Mouse (Mus musculus) brown adipose tissue, adult 24 weeks (tissue): ENCODE measurements around the gene Pde4c. TPM values are rescaled to one million over a fixed set of nuclear protein-coding genes. Genes with fewer than 3 reads are reported as not detected.
A peak's percentile ranks its signal among the peaks of the same experiment; 100 is the strongest.

Experiments
- H3K27ac ChIP-seq: fragments of 200-500 bp; replicated peaks from 2 replicates; pipeline ENCODE4 v1.5.1; 2012; ENCODE audit warnings: low read depth, mild to moderate bottlenecking, low read length
- H3K4me1 ChIP-seq: fragments of 200-500 bp; 2 replicates; pipeline ENCODE4 v1.6.1; 2012; ENCODE audit warnings: low read length, mixed read lengths; ENCODE audit not compliant: control insufficient read depth, insufficient read depth, insufficient read length
- H3K4me3 ChIP-seq: fragments of 200-500 bp; 2 replicates; pipeline ENCODE4 v1.5.1; 2012; ENCODE audit warnings: low read depth, mild to moderate bottlenecking, low read length, moderate library complexity; ENCODE audit not compliant: insufficient read depth
- polyA plus RNA-seq: library from polyadenylated mRNA; stranded (reverse); fragments of >200 nt; gene quantifications from 2 replicates; pipeline ENCODE4 v1.2.4, GENCODE M21; 2012; ENCODE audit not compliant: missing spikeins, insufficient read depth, insufficient read length

Pde4c gene
- polyA plus RNA-seq, 1 experiment, result 0.36 TPM

- no peak overlapping the region for H3K4me3 ChIP-seq
- H3K4me1 ChIP-seq, result peaks cover 9% of the 10 kb centered on the region; the same call in 1 of the 2 replicates
- H3K27ac ChIP-seq, result no peak overlapping the region
These were observed 21.3 kb upstream of the Pde4c start for GRCm38 (mm10) chr8:70701982-70702841.

GRCm38 (mm10) chr8:70702842-70703182 is 20.7 kb upstream of the Pde4c start:
- peaks cover 3% of the 10 kb centered on the region; the same call in 1 of the 2 replicates for H3K4me1 ChIP-seq
- no peak overlapping the region for H3K4me3 ChIP-seq
- H3K27ac ChIP-seq, result no peak overlapping the region

- no peak within 1 kb of the TSS for H3K27ac ChIP-seq
- H3K4me3 ChIP-seq, result no peak within 1 kb of the TSS
- no peaks in the 10 kb centered on the region for H3K4me1 ChIP-seq
These were observed 20.2 kb upstream of the Pde4c start, which contains the start of gene Iqcn for GRCm38 (mm10) chr8:70703287-70703686. TSS of gene Iqcn (plus strand) at chr8:70703457.

DNA sequence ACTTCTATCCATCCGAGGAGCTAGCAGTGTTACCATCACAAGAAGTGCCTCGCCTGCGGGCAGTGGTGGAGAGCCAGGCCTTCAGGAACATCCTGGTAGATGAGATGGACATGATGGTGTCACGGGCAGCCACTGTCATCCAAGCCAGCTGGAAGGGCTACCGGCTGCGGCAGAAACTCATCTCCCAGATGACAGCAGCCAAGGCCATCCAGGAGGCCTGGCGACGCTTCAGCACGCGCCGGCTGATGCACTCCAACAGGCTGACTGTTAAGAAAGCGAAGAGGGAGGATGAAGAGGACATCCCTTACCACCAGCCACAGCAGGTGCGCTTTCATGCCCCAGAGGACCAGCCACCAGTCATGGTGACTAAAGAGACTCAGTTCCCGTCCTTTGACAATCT is 15.2 kb upstream of the Pde4c start:
- no peaks in the 10 kb centered on the region for H3K4me1 ChIP-seq
- no peak overlapping the region for H3K27ac ChIP-seq
- no peak overlapping the region for H3K4me3 ChIP-seq

GRCm38 (mm10) chr8:70709794-70710193 is 13.7 kb upstream of the Pde4c start:
- Histone ChIP-seq H3K27ac (no peak overlapping the region), H3K4me1 (no peaks in the 10 kb centered on the region), H3K4me3 (no peak overlapping the region)

DNA sequence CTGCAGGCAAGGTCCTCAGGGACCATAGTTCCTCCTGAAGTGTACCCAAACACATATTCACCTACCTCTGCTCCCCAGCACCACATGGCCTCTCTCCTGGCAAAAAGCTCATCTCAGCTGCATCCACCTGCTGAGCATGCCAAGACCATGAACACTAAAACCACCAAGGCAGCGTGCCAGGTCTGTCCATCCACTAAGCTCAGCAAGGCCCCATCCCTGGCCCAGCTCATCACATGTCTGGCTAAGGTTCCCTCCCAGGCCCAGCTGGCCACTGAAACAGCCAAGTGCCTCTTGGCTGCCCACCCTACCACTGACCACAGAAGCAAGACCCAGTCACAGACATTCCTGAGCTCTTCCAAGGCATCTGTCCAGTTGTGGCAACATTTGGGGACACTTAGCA is 13.2 kb upstream of the Pde4c start:
- no peak overlapping the region for H3K27ac ChIP-seq
- H3K4me3 ChIP-seq, result no peak overlapping the region
- H3K4me1 ChIP-seq, result no peaks in the 10 kb centered on the region

DNA sequence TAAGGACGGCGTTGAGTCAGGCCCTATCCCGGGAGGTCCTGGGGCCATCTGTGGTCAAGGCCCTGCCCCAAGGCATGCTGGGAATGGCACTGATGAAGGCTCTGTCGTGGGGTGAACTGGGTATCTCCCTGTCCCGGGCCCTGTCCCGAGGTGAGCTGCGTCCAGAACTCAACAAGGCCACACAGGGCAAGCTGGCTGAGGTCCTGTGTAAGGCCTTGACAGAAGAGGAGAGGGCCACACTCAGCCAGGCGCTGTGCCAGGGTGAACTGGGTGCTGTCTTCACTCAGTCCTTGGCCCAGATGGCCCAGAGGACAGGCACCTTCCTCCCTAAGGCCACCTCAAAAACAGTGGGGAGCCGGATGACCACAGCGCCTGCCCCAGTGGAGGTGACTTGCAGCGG is 12.5 kb upstream of the Pde4c start:
- Histone ChIP-seq H3K27ac (no peak overlapping the region), H3K4me3 (no peak overlapping the region), H3K4me1 (no peaks in the 10 kb centered on the region)

- Histone ChIP-seq H3K4me1 (no peaks in the 10 kb centered on the region), H3K27ac (no peak overlapping the region), H3K4me3 (no peak overlapping the region)
These were observed 9.5 kb upstream of the Pde4c start for GRCm38 (mm10) chr8:70713991-70714390.

DNA sequence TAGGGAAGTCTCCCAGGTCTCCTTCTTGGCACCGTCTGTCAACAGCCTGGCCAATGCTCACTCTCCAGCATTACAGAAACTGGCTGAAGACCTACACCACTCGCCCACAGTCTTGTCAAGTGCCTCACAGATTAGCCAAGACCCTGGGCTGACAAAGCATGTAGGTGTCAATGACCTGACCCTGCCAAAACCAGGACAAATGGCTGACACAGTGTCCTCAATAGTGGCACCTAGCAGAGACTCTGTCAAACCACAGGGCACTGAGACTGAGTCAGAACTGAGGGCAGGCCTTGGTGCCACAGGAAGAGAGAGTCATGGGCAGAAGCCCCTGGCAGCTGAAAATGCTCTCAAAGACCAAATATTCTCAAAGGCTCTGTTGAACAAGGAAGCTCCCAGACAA is 8.4 kb upstream of the Pde4c start:
- Histone ChIP-seq H3K4me3 (no peak overlapping the region), H3K27ac (no peak overlapping the region), H3K4me1 (no peaks in the 10 kb centered on the region)

DNA sequence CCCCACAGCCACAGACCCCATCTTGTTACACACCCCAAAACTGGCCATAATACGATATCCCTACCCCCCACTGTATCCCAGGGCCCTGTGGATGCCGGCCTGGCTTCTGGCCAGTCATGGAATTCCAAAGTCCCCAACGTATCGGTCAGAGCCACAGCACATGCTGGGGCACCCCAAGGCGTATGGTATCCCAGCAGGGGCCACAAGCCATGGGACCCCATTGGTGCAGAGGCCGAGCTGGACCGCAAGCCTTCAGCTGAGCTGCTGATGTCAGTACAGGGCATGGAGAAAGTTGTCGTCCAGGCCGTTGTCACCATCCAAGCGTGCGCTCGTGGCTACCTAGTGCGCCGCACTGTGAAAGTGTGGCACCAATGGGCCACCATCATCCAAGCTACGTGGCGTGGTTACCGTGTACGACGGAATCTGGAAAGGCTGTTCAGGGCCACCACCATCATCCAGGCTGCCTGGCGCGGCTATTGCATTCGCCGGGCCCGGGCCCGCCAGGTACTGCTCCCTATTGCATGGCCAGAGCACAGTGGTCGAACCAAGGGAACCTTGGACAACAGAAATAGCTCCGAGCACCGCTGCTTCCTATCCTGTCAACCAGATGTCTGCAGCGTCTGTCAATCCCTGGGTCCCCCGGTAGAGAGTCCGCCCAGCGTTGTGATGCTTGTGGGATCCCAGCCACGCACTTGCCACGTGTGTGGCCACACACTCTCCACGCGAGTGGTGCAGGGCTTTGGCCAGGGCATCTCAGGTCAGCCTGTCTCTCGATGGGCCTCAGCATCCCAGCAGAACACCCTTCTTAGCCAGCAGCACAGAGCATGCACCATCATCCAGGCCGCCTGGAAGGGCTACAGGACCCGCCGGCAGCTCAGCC is 6.8 kb upstream of the Pde4c start:
- Histone ChIP-seq H3K27ac (no peak overlapping the region), H3K4me1 (no peaks in the 10 kb centered on the region), H3K4me3 (no peak overlapping the region)

DNA sequence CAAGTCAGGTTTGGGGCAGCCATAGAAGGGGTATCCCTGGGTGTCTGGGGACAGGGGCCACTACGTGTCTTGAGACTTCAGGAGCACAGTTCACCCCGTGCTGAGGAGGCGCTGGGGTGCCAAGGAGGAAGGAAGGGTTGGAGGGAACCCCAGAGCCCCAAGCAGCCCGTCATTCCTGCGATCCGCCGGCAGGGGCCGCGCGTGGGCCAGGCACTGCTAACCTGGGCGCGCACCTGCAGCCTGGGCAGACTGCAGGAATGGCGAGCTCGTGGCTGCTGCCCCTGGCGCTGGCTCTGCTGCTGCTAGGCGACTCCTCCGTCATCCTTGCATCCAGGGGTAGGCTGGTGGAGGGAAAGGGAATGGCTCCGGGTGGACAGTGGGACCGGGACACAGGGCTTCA is 5.2 kb upstream of the Pde4c start, which contains the start of gene Gm3336:
Gene Gm3336 (plus strand): TSS at position 247 of the 400 bp plus-strand sequence.
- H3K4me1 ChIP-seq, result no peaks in the 10 kb centered on the region
- no peak within 1 kb of the TSS for H3K27ac ChIP-seq
- H3K4me3 ChIP-seq, result no peak within 1 kb of the TSS

DNA sequence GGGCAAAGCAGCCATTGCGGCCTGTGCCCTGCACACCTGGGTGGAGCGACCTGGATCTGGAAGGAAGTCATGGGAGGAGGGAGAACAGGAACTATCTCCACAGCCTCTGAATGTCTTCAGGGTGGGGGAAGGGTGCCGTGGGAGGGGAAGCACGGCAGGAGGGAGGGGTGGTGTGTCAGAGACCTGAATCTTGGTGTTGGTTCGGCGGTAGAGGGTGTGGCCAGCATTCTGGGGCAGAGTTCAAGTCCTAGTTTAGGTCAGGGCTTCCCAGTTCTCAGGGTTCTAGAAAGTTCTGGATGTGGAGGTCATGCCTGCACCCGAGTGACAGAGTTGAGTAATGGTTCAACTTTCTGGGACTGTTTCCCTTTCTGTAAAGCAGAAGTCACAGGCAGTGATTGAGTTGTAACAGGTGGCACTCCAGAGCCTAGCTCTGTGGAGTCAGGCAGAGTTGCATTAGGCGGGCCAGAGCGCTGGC is 3.7 kb upstream of the Pde4c start:
- no peak overlapping the region for H3K4me3 ChIP-seq
- peak overlapping the region; percentile 49 for H3K27ac ChIP-seq

DNA sequence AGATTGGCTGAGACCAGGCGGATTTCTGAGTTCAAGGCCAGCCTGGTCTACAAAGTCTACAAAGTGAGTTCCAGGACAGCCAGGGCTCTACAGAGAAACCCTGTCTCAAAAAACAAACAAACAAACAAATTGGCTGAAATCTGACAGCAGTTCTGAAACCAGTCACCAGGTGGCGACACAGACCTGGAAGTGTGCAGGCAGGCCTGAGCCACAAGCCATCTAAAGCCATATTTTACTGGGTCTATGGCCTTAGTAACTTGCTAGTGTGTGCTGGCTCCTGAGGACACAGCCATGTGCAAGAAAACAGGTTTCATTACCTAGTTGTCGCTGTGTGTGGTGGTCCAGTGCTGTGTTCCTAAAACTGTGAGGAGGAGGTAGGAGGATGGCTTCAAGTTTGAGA is 2.8 kb upstream of the Pde4c start:
- Histone ChIP-seq H3K4me3 (no peak overlapping the region), H3K27ac (no peak overlapping the region), H3K4me1 (no peaks in the 10 kb centered on the region)

More for the DNA sequence above, 3.7 kb upstream of the Pde4c start:
- no peaks in the 10 kb centered on the region for H3K4me1 ChIP-seq

DNA sequence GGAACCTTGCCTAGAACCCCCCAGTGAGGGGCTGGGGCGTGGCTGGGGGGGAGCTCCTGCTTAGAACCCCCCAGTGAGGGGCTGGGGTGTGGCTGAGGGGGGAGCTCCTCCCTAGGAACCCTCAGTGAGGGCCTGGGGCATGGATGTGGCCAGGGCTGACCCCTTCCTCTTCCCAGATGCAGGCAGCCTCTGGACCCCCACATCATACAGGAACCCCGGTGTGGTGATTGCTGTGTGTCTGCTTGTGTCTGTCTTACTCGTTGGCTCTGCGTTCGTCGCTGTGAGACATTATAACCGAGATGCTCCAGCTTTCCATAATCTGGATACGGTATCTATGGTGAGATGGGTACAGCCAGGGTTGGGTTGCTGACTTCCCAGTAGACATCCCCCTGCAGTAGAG is 1.9 kb upstream of the Pde4c start:
- no peak overlapping the region for H3K4me3 ChIP-seq
- no peaks in the 10 kb centered on the region for H3K4me1 ChIP-seq
- H3K27ac ChIP-seq, result no peak overlapping the region

- Histone ChIP-seq H3K4me1 (no peaks in the 10 kb centered on the region), H3K27ac (no peak overlapping the region), H3K4me3 (no peak overlapping the region)
These were observed 696 bp downstream of the Pde4c start for GRCm38 (mm10) chr8:70724216-70724615.
